Mouse (Mus musculus) embryonic facial prominence, embryonic 13.5 days (tissue): Measurements from ENCODE around the gene Ncbp3. TPM values are rescaled to one million over a fixed set of nuclear protein-coding genes. Genes with fewer than 3 reads are reported as not detected.
A peak's percentile ranks its signal among the peaks of the same experiment; 100 is the strongest.

Experiments used
- ATAC-seq: fragments of 200-750 bp; cut with Nextera tagmentation; 2 replicates; pipeline ENCODE4 v1.8.0; 2017; ENCODE audit warnings: low read depth; ENCODE audit not compliant: insufficient number of reproducible peaks, insufficient read depth, low FRiP score, low TSS enrichment
- H3K27ac ChIP-seq: fragments of 300-500 bp; sonication (generic); 2 replicates; pipeline ENCODE4 v1.5.1; 2015; ENCODE audit warnings: moderate library complexity, mild to moderate bottlenecking, inconsistent platforms
- H3K27me3 ChIP-seq: fragments of 300-500 bp; sonication (generic); 2 replicates; pipeline ENCODE4 v1.6.1; 2015; ENCODE audit warnings: mild to moderate bottlenecking, inconsistent platforms
- H3K36me3 ChIP-seq: fragments of 300-500 bp; sonication (generic); 2 replicates; pipeline ENCODE4 v1.6.1; 2015; ENCODE audit warnings: mild to moderate bottlenecking, inconsistent platforms
- H3K4me1 ChIP-seq: fragments of 300-500 bp; sonication (generic); 2 replicates; pipeline ENCODE4 v1.6.1; 2015; ENCODE audit warnings: inconsistent platforms
- H3K4me2 ChIP-seq: fragments of 300-500 bp; sonication (generic); 2 replicates; pipeline ENCODE4 v1.6.1; 2015; ENCODE audit warnings: moderate library complexity, mild to moderate bottlenecking, inconsistent platforms
- H3K4me3 ChIP-seq: fragments of 300-500 bp; sonication (generic); 2 replicates; pipeline ENCODE4 v1.5.1; 2015; ENCODE audit warnings: mild to moderate bottlenecking, inconsistent platforms
- H3K9ac ChIP-seq: fragments of 300-500 bp; sonication (generic); 2 replicates; pipeline ENCODE4 v1.6.1; 2015; ENCODE audit warnings: mild to moderate bottlenecking, inconsistent platforms
- H3K9me3 ChIP-seq: fragments of 300-500 bp; sonication (generic); 2 replicates; pipeline ENCODE4 v1.6.1; 2016; ENCODE audit warnings: inconsistent platforms
- WGBS: fragments of 180-500 bp; shearing (Covaris S2); methylation state at CpG from one replicate; pipeline ENCODE4 v1.1.7; 2015; ENCODE audit warnings: mixed read lengths; 5-methylcytosine and 5-hydroxymethylcytosine counted together
- polyA plus RNA-seq: library from polyadenylated mRNA; unstranded; fragments of >200 nt; fragmentation: Nextera tagmentation; extraction: Ambion mirVana; gene quantifications from 2 replicates; pipeline ENCODE4 v1.2.1, GENCODE M21; 2015

Ncbp3 gene
- polyA plus RNA-seq, 1 experiment from 2014 or later, result 14.4 TPM

DNA sequence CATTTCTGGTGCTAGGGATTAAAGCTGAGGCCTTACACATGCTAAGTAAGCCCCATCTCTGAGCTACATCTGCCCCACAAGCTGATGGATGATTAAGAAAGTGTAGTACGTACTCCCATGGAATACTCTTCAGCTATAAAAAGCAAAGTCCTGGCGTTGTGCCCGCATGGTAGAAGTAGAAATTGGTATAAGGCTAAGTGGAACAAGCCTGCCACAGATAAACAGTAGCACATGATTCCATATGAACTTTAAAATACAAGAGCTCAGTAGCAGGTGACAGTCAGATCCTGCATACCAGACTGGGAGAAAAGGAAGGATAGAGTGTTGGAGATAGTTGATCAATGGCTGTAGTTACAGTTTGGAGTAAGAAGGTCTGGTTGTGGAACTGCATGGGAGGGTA lies 13.8 kb downstream of the Ncbp3 start:
- Histone ChIP-seq H3K4me3 (no peak overlapping the region), H3K27ac (no peak overlapping the region), H3K9ac (no peak overlapping the region), H3K4me2 (no peak overlapping the region), H3K4me1 (no peaks in the 10 kb centered on the region), H3K27me3 (no peaks in the 10 kb centered on the region), H3K9me3 (no peaks in the 10 kb centered on the region), H3K36me3 (peaks cover 51% of the 10 kb centered on the region)
- no peak for ATAC-seq
- WGBS, result 93% methylated on average over 3 of the region's 3 CpGs

DNA sequence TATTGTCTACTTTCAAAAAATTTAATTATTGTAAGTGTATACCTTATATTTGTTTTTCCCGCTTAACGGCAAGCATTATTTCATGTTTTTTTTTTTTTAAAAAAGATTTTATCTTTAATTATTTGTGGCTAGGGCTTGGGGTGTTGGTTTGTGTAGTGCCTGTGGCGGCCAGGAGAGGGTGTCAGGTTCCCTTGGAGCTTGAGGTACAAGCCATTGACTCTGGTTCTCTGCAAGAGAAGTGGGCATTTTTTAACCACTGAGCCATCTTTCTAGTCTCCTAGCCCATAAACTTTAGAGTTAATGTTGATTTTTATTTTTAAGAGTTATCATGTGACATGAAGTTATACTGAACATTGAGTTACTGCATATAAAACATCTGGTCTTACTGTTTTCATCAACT lies 24.3 kb downstream of the Ncbp3 start:
- H3K36me3 ChIP-seq, result peaks cover 87% of the 10 kb centered on the region
- H3K27me3 ChIP-seq, result no peaks in the 10 kb centered on the region
- H3K9me3 ChIP-seq, result no peaks in the 10 kb centered on the region
- no peak overlapping the region for H3K9ac ChIP-seq
- H3K4me2 ChIP-seq, result no peak overlapping the region
- no peak for ATAC-seq
- 80% methylated on average over 3 of the region's 3 CpGs for WGBS
- H3K4me3 ChIP-seq, result no peak overlapping the region
- no peak overlapping the region for H3K27ac ChIP-seq
- H3K4me1 ChIP-seq, result no peaks in the 10 kb centered on the region

DNA sequence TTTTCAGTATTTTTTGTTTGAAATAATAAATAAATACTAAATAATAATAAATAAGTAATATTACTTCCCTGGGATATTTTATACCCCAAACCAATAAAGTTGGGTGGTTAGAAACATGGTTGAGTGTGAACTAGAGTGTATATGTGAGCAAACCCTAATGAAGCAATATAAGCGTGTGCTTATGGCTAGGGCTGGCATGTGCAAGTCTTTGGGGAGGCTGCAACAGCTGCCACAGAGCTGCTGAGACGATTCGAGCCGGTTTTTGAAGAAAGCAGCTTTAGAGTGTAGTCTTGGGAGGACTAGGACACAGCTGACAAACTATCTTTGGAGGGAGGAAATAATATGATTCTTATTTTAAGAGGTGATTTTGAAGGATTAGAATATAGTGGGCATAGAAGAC lies 28.7 kb downstream of the Ncbp3 start:
- Histone ChIP-seq H3K27me3 (no peaks in the 10 kb centered on the region), H3K4me1 (no peaks in the 10 kb centered on the region), H3K9me3 (no peaks in the 10 kb centered on the region), H3K36me3 (peaks cover 86% of the 10 kb centered on the region), H3K4me2 (no peak overlapping the region), H3K27ac (no peak overlapping the region), H3K4me3 (no peak overlapping the region), H3K9ac (no peak overlapping the region)
- WGBS, result 85% methylated on average over 4 of the region's 4 CpGs
- no peak for ATAC-seq

DNA sequence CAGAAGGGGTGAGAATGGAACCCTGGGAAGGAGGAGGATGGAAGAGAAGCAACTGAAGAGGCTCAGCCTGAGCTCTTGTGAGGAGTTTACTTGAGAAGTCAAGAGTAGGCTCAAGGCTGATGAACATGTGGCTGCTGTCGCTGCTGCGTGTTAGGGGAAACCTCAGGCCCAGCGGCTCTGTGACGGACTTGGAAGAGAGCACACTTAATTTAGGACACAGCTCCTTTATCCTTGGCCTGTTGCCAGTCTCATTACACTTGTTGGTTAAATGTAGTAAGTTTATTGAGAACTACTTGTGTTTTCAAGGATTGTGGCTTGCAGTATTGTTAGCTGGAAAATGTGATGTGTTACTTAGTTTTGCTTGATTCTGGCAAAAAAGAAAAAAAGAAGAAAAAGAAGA lies 29.1 kb downstream of the Ncbp3 start:
- H3K4me1 ChIP-seq, result no peaks in the 10 kb centered on the region
- no peaks in the 10 kb centered on the region for H3K9me3 ChIP-seq
- peaks cover 91% of the 10 kb centered on the region for H3K36me3 ChIP-seq
- 75% methylated on average over 4 of the region's 4 CpGs for WGBS
- no peak for ATAC-seq
- no peak overlapping the region for H3K4me3 ChIP-seq
- no peak overlapping the region for H3K4me2 ChIP-seq
- H3K27me3 ChIP-seq, result no peaks in the 10 kb centered on the region
- no peak overlapping the region for H3K9ac ChIP-seq
- H3K27ac ChIP-seq, result no peak overlapping the region

DNA sequence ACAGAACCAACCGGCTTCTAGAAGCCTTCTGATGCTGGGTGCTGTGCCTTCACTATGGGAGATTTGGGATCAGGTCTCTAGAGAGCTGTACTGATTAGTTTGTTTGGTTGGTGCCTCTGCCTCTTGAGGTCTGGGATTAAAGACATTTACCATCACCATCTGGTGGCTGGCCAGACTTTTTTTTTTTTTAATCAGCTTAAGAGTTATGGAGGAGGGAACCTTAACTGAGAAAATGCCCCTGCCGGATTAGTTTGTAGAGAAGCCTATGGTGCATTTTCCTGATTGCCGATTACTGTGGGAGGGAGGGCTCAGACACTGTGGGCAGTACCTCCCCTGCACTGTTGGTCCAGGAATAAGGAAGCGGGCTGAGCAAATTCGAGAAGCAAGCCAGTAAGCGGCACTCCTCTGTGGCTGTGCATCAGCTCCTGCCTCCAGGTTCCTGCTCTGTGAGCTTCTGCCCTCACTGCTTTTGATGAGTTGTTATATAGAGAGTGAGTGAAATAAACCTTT lies 29.7 kb downstream of the Ncbp3 start:
- Histone ChIP-seq H3K4me3 (no peak overlapping the region), H3K36me3 (peaks cover 95% of the 10 kb centered on the region), H3K4me1 (no peaks in the 10 kb centered on the region), H3K9me3 (no peaks in the 10 kb centered on the region), H3K9ac (no peak overlapping the region), H3K27ac (no peak overlapping the region), H3K4me2 (no peak overlapping the region), H3K27me3 (no peaks in the 10 kb centered on the region)
- WGBS, result 80% methylated on average over 6 of the region's 6 CpGs
- no peak for ATAC-seq

DNA sequence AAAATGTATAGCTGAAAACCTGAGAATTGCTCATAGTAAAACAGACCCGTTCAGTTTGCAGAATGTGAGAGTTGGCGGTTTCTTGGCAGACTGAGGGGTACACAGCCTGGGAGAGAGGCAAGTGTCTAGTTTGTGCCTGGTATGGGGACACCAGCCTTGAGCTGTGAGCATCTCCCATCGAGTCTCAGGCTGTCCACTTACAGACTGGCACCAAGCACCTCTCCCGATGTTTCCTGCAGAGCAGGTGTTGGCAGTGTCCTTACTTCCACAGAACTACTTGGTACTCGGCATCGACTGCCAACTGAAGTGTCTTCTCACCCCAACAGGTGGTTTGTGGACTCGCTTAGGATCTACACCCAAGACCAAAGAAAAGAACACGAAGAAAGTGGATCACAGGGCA lies 31.0 kb downstream of the Ncbp3 start:
- Histone ChIP-seq H3K9ac (no peak overlapping the region), H3K4me2 (no peak overlapping the region), H3K27me3 (no peaks in the 10 kb centered on the region), H3K9me3 (no peaks in the 10 kb centered on the region), H3K4me1 (no peaks in the 10 kb centered on the region), H3K27ac (no peak overlapping the region), H3K4me3 (no peak overlapping the region), H3K36me3 (peaks cover 91% of the 10 kb centered on the region)
- WGBS, result 94% methylated on average over 8 of the region's 8 CpGs
- no peak for ATAC-seq

DNA sequence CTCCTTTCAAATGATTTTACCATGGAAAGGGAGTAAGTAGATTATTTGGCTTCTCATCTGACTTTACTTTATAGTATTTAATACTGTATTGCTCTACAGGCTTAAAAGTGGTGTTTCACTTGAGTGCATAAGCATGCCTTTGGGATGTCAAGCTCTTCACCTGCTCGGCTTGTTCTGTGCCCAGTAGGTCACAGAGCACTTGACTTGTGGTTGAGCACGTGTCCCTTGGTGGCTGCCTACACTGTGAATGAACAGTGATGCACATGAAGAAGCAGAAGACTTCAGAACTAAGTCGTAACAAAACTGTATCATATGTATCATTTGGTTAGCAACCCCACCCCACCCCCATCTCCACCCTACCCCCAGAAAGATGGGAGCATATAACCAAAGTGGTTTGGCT lies 32.7 kb downstream of the Ncbp3 start:
- Histone ChIP-seq H3K9ac (no peak overlapping the region), H3K36me3 (peaks cover 87% of the 10 kb centered on the region), H3K9me3 (no peaks in the 10 kb centered on the region), H3K4me2 (no peak overlapping the region), H3K27me3 (no peaks in the 10 kb centered on the region), H3K4me1 (peaks cover 9% of the 10 kb centered on the region), H3K4me3 (no peak overlapping the region), H3K27ac (no peak overlapping the region)
- 90% methylated on average over 3 of the region's 3 CpGs for WGBS
- no peak for ATAC-seq

DNA sequence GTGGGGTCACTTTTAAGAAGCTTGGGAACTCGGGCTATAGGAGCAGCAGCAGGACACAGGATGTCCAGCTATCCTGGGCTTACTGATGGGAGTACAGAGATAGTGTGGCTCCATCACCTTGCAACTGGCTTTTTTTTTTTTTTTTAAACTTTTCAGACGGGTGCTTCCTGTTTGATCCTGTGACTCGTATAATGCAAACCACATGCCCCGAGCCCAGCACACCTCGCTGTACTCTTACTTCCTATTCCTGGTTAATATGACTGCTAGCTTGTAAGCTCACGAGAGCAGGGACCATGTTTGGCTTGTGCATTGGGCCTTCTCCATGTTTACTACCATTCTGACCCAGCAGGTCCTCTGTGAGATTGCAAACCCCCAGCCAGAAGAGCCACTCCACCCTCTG lies 36.7 kb downstream of the Ncbp3 start:
- Histone ChIP-seq H3K36me3 (peaks cover 51% of the 10 kb centered on the region), H3K4me1 (peaks cover 25% of the 10 kb centered on the region), H3K4me3 (no peak overlapping the region), H3K27ac (no peak overlapping the region), H3K9me3 (no peaks in the 10 kb centered on the region), H3K27me3 (no peaks in the 10 kb centered on the region), H3K4me2 (no peak overlapping the region), H3K9ac (no peak overlapping the region)
- WGBS, result 32% methylated on average over 6 of the region's 6 CpGs
- ATAC-seq, result no peak

DNA sequence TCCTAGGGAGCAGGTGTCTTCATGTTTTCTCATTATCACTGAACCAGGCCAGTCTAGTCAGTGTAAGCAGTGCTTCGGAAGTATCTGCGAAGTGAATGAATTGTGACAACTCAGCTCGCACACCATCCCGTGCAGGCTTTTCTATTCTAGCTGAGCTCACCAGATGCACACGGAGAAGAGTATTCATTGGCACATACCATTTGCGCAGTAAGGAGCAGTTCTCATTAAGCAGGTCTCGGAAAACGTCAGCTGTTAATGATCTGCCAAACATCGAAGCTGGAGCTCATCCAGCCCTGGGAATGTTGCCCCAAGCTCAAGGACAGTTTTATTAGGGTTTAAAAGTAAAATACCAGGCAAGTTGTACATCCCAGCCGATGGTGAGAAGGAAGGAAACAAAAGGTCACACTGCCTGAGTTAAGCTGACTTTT lies 37.2 kb downstream of the Ncbp3 start:
- Histone ChIP-seq H3K4me3 (no peak overlapping the region), H3K27ac (0 out of 2 replicates have a peak overlapping the region, but pooled peaks have one; percentile 34), H3K9me3 (no peaks in the 10 kb centered on the region), H3K27me3 (no peaks in the 10 kb centered on the region), H3K36me3 (peaks cover 46% of the 10 kb centered on the region), H3K4me1 (peaks cover 25% of the 10 kb centered on the region), H3K9ac (no peak overlapping the region), H3K4me2 (no peak overlapping the region)
- ATAC-seq, result no peak
- WGBS, result 74% methylated on average over 10 of the region's 10 CpGs

DNA sequence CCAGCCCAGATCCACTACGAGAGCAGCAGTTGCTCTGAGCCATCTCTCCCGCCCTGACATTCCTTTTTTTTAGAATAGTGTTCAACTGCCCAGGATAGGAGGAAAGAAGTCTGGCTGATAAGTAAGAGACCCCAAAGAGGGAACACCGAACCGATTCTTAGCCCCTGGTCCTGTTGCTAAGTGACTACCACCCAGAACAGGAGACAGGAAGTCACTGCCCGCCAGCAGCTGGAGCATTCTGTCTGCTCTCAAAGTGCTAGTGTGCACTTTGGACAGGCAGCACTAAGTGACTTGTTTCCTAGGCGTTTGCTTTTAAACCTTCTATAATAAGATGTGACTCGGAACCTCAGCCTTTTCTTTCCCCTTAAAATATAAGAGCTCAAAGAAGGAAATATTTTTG lies 37.8 kb downstream of the Ncbp3 start:
- peaks cover 25% of the 10 kb centered on the region for H3K4me1 ChIP-seq
- H3K36me3 ChIP-seq, result peaks cover 41% of the 10 kb centered on the region
- no peaks in the 10 kb centered on the region for H3K27me3 ChIP-seq
- no peak overlapping the region for H3K4me2 ChIP-seq
- no peak overlapping the region for H3K4me3 ChIP-seq
- no peak overlapping the region for H3K9ac ChIP-seq
- H3K27ac ChIP-seq, result 0 out of 2 replicates have a peak overlapping the region, but pooled peaks have one; percentile 34
- no peaks in the 10 kb centered on the region for H3K9me3 ChIP-seq
- WGBS, result 64% methylated on average over 7 of the region's 7 CpGs
- no peak for ATAC-seq

DNA sequence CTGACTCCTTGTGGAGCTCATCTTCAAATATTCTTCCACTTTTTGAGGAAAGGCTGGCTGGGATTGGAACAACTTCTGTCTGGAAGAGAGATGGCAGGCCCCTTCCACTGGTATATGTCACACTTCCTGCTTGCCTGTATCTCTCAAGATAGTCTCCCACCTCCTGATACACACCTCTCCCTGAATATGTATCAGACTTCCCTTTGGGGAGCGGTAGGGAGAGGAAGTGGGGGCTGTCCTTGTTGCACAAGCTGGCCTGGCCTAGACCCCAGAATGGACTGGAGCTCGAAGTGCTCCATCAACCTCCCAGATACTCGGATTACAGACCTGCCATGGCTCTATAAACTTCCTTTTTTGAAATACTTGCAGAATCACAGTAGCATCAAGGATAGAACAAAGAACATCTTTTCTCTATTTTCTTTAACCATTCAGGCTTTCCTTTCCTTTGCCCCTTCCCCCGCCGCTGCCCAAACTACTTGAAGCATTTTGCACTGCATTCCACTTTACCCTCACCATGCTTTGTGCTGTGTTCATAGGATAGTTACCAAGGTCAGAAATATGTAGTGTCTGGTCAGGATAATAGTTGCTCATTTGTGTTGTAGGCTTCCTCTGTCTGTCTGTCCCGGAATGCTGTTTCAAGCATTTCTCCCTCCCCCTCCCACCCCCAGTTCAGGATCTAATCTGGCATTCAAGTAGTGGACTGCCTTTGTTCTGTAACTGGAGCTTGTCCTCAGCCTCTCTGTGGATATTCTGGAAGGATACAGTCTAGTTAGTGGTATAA lies 40.3 kb downstream of the Ncbp3 start:
- no peak overlapping the region; the same call in 1 of the 2 replicates for H3K27ac ChIP-seq
- H3K9me3 ChIP-seq, result no peaks in the 10 kb centered on the region
- peaks cover 17% of the 10 kb centered on the region for H3K36me3 ChIP-seq
- H3K4me2 ChIP-seq, result no peak overlapping the region
- H3K4me3 ChIP-seq, result no peak overlapping the region
- H3K27me3 ChIP-seq, result no peaks in the 10 kb centered on the region
- no peak for ATAC-seq
- 54% methylated on average over 6 of the region's 6 CpGs for WGBS
- peaks cover 25% of the 10 kb centered on the region for H3K4me1 ChIP-seq
- no peak overlapping the region for H3K9ac ChIP-seq

DNA sequence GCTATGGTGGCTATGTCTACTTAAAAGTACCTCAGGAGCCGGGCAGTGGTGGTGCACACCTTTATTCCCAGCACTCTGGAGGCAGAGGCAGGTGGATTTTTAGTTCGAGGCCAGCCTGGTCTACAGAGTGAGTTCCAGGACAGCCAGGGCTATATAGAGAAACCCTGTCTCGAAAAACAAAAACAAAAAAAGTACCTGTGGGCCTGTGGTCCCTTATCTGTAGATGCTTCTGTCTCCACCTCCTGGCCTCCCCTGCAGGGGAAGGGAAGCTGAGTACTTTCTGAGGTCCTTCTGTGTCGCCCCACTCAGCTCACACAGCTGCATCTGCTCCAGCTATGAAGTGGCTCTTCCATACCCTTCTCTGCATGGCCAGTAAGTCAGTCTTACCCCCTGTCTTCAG lies 42.7 kb downstream of the Ncbp3 start, which contains the start of gene Itgae:
Gene Itgae (plus strand): TSS at position 301 of the 400 bp plus-strand sequence.
- Histone ChIP-seq H3K36me3 (peaks cover under 1% of the 10 kb centered on the region; the same call in 1 of the 2 replicates), H3K4me3 (no peak within 1 kb of the TSS), H3K4me1 (peaks cover 16% of the 10 kb centered on the region), H3K9me3 (no peaks in the 10 kb centered on the region), H3K27ac (no peak within 1 kb of the TSS), H3K9ac (no peak within 1 kb of the TSS), H3K4me2 (no peak within 1 kb of the TSS), H3K27me3 (no peaks in the 10 kb centered on the region)
- WGBS, result 82% methylated on average over 4 of the region's 4 CpGs
- no peak for ATAC-seq
